Mouse (Mus musculus) midbrain, embryonic 13.5 days (tissue): ENCODE data around the gene Stx8. TPM values are rescaled to one million over a fixed set of nuclear protein-coding genes. Genes with fewer than 3 reads are reported as not detected.

ENCODE experiments used
- ATAC-seq: fragments of 200-750 bp; cut with Nextera tagmentation; 2 replicates; pipeline ENCODE4 v1.8.0; 2017; ENCODE audit warnings: mild to moderate bottlenecking, moderate TSS enrichment, moderate library complexity
- H3K27ac ChIP-seq: fragments of 300-500 bp; sonication (generic); 2 replicates; pipeline ENCODE4 v1.5.1; 2015; ENCODE audit warnings: inconsistent platforms, mild to moderate bottlenecking, moderate library complexity
- H3K27me3 ChIP-seq: fragments of 300-500 bp; sonication (generic); 2 replicates; pipeline ENCODE4 v1.6.1; 2015; ENCODE audit warnings: mild to moderate bottlenecking, inconsistent platforms
- H3K36me3 ChIP-seq: fragments of 300-500 bp; sonication (generic); 2 replicates; pipeline ENCODE4 v1.6.1; 2015; ENCODE audit warnings: mild to moderate bottlenecking, inconsistent platforms
- H3K4me1 ChIP-seq: fragments of 300-500 bp; sonication (generic); replicated peaks from 2 replicates; pipeline ENCODE4 v1.6.1; 2015; ENCODE audit warnings: inconsistent platforms
- H3K4me2 ChIP-seq: fragments of 300-500 bp; sonication (generic); replicated peaks from 2 replicates; pipeline ENCODE4 v1.6.1; 2015; ENCODE audit warnings: moderate library complexity, mild to moderate bottlenecking, inconsistent platforms
- H3K4me3 ChIP-seq: fragments of 300-500 bp; sonication (generic); replicated peaks from 2 replicates; pipeline ENCODE4 v1.5.1; 2015; ENCODE audit warnings: mild to moderate bottlenecking, inconsistent platforms
- H3K9ac ChIP-seq: fragments of 300-500 bp; sonication (generic); replicated peaks from 2 replicates; pipeline ENCODE4 v1.6.1; 2015; ENCODE audit warnings: mild to moderate bottlenecking, inconsistent platforms
- H3K9me3 ChIP-seq: fragments of 300-500 bp; sonication (generic); 2 replicates; pipeline ENCODE4 v1.6.1; 2016; ENCODE audit warnings: mild to moderate bottlenecking, inconsistent platforms
- WGBS: fragments of 180-500 bp; shearing (Covaris S2); methylation state at CpG from one replicate; pipeline ENCODE4 v1.1.7; 2015; 5-methylcytosine and 5-hydroxymethylcytosine counted together
- polyA plus RNA-seq: library from polyadenylated mRNA; unstranded; fragments of >200 nt; fragmentation: Nextera tagmentation; extraction: Ambion mirVana; gene quantifications from 2 replicates; pipeline ENCODE4 v1.2.1, GENCODE M21; 2015

Gene Stx8
- polyA plus RNA-seq, 1 experiment from 2014 or later = 67.4 TPM

DNA sequence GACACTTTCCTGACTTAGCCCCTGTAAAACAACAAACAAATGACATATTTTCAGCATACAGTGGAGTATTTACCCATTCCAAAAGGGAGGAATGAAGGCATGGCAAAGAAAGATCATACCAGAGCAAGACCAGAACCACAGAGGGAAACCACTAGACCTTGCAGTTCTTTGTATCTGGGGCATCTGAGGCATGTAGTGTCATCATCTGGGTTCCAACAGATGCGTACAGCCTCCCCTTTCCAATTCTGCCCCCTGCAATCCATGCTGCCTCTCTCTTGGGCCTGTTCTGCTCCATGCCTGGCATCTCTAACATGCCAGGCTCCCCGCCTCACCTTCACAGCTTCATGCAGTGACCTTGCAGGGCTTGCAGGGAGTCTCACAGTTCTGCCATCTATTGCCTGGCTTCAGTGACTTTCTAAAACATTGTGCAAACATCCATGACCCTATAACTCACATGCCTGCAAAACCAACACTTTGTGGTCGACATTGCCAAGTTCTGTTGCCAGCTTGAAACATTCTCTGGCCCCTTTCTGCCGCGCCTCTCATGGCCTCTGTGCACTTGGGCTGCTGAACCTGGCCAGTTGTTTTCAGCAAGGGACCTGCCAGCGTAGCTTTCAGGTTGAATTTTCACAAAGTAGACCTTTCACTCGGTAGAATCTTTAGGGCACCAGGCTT lies 206.1 kb downstream of the Stx8 start:
- no peaks in the 10 kb centered on the region for H3K36me3 ChIP-seq
- H3K4me1 ChIP-seq = 0 out of 2 replicates have a peak, but pooled peaks cover under 1% of the 10 kb centered on the region
- no peak overlapping the region for H3K4me3 ChIP-seq
- H3K27ac ChIP-seq = no peak overlapping the region
- ATAC-seq = no peak
- 0 out of 2 replicates have a peak, but pooled peaks cover 6% of the 10 kb centered on the region for H3K27me3 ChIP-seq
- 93% methylated on average over 7 of the region's 7 CpGs for WGBS
- H3K4me2 ChIP-seq = no peak overlapping the region
- no peak overlapping the region for H3K9ac ChIP-seq
- no peaks in the 10 kb centered on the region for H3K9me3 ChIP-seq

DNA sequence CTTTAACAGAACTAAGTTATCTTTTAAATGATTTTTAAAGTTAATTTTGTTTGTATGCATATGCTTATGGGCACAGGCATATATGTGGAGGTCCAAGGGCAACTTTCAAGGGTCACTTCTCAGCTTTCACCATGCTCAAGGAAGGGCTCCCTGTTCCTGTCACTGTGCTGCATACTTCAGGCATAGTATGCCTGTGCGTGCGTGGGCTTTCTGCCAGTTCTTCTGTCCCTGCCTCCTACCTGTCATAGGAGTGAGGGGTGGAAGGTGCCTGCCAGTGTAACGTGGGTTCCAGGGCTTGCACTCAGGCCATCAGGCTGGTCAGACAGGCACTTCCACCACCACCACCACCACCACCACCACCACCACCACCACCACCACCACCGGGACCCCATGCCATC lies 206.7 kb downstream of the Stx8 start:
- Histone ChIP-seq H3K27ac (no peak overlapping the region), H3K9me3 (no peaks in the 10 kb centered on the region), H3K27me3 (0 out of 2 replicates have a peak, but pooled peaks cover 6% of the 10 kb centered on the region), H3K4me2 (no peak overlapping the region), H3K4me1 (peaks cover 6% of the 10 kb centered on the region; the same call in 1 of the 2 replicates), H3K4me3 (no peak overlapping the region), H3K36me3 (no peaks in the 10 kb centered on the region), H3K9ac (no peak overlapping the region)
- 70% methylated on average over 4 of the region's 4 CpGs for WGBS
- ATAC-seq = no peak

DNA sequence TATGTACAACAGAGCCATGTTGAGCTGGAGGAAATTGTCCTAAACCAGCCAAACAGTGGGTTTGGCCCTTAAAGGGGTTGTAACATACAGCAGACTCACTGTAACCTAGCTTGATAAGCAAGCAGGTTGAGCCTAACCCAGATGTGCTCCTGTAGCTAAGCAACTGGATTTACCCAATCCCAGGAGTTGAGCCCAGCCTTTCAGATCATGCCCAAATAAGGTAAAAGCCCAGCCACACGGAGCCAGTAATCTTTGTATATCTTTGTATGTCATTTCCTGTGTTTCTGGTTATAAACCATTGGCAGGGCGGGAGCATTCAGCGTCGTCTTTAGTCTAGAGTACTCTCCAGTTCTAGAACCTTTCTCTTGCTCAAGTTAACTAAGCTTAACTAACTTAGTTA lies 210.6 kb downstream of the Stx8 start:
- 77% methylated on average over 4 of the region's 4 CpGs for WGBS

DNA sequence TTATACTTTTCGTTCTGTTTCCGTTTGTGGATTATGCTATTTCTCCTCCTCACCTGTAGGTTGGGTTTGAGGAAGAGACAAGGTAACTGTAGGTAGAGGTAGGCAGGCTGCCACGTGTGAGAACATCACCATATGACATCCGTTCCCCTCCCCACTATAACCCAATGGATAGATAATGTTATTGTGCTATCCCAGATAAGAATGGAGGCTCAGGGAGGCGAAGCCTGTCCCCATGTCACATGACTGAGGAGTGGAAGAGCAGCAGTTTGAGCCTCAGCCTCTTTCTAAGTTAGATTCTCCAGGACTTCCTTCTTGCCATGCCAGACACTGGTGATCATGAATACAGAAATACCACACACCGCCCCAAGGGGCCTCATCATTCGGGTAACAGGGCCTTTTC lies 211.4 kb downstream of the Stx8 start:
- H3K4me3 ChIP-seq = no peak overlapping the region
- H3K36me3 ChIP-seq = no peaks in the 10 kb centered on the region
- 0 out of 2 replicates have a peak, but pooled peaks cover 6% of the 10 kb centered on the region for H3K27me3 ChIP-seq
- ATAC-seq = no peak
- no peak overlapping the region for H3K9ac ChIP-seq
- no peaks in the 10 kb centered on the region for H3K9me3 ChIP-seq
- peaks cover 9% of the 10 kb centered on the region; the same call in 1 of the 2 replicates for H3K4me1 ChIP-seq
- H3K4me2 ChIP-seq = no peak overlapping the region
- WGBS = 75% methylated on average over 7 of the region's 7 CpGs
- H3K27ac ChIP-seq = no peak overlapping the region

More for the DNA sequence above, 210.6 kb downstream of the Stx8 start:
- no peaks in the 10 kb centered on the region for H3K9me3 ChIP-seq
- no peak overlapping the region for H3K27ac ChIP-seq
- no peak overlapping the region for H3K4me2 ChIP-seq
- no peak for ATAC-seq
- no peak overlapping the region for H3K4me3 ChIP-seq
- H3K36me3 ChIP-seq = no peaks in the 10 kb centered on the region
- H3K4me1 ChIP-seq = peaks cover 9% of the 10 kb centered on the region; the same call in 1 of the 2 replicates
- H3K27me3 ChIP-seq = 0 out of 2 replicates have a peak, but pooled peaks cover 6% of the 10 kb centered on the region
- H3K9ac ChIP-seq = no peak overlapping the region

DNA sequence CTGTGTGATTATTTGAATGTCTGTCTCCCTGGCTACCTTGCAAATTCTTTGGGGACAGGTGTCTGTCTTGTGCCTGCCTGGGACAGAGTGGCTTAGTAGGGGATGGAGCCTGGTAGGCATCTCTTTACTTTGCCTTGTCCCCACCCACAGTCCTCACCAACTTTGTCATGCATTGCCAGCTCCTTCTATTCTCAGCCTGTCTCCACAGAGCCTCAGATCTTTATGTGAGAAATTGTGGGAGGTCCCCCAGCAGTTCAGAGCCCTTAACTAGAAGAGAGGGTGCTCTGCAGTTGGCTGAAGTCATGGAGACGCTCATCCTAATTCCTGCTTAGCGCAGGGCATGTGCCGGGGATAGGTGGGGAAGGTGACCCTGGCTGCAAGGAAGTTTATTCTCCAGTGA lies 219.7 kb downstream of the Stx8 start:
- Histone ChIP-seq H3K9me3 (no peaks in the 10 kb centered on the region), H3K4me1 (peaks cover 8% of the 10 kb centered on the region), H3K27ac (no peak overlapping the region), H3K27me3 (no peaks in the 10 kb centered on the region), H3K4me2 (no peak overlapping the region), H3K9ac (no peak overlapping the region), H3K36me3 (no peaks in the 10 kb centered on the region), H3K4me3 (no peak overlapping the region)
- 81% methylated on average over 3 of the region's 3 CpGs for WGBS
- ATAC-seq = no peak

DNA sequence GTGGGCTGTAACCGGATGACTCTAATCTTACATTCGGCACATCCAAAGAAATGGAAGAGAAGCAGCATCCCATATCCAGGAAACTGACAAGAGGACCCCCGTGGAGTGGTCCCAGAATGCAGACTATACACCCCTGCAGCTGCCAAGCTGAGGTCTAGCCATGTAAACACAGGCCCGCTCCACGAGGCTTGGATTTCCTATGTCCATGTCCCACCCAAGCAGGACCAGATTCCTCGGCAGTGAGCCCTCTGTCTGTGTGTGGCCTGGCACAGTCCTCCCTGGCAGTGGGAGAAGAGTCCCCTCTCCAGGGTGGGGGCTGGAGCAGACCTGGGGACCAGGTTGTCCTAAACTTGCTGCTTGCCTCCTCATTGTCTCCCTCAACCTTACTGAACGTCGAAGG lies 221.2 kb downstream of the Stx8 start:
- no peak overlapping the region for H3K4me3 ChIP-seq
- H3K27ac ChIP-seq = no peak overlapping the region
- ATAC-seq = no peak
- H3K9me3 ChIP-seq = no peaks in the 10 kb centered on the region
- 75% methylated on average over 8 of the region's 8 CpGs for WGBS
- H3K4me2 ChIP-seq = no peak overlapping the region
- no peaks in the 10 kb centered on the region for H3K27me3 ChIP-seq
- peaks cover 8% of the 10 kb centered on the region for H3K4me1 ChIP-seq
- H3K36me3 ChIP-seq = no peaks in the 10 kb centered on the region
- no peak overlapping the region for H3K9ac ChIP-seq

DNA sequence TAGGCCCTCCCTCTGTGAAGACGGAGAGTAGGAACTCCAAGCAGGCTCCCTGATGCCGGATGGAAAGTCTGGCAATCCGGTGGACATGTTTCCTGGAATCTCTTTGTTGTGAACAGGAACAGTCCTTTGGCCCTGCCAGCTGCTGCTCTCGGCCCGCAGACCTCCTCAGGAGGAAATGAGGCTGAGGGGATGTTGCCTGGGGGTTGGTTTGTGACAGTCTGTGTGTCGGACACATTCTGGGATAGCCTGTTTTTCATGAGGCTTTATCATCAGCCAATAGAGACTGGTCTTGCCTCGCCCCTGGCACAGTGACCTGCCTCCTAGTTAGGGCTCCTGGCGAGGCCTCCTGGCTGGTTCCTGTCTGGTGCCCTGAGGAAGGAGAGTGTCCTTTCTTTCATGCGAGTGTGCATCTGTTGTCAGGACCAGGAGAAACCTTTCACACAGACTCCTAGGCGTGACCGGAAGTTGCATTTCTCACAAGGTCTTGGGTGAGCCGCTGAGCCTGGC lies 222.8 kb downstream of the Stx8 start:
- H3K27ac ChIP-seq = no peak overlapping the region
- WGBS = 77% methylated on average over 12 of the region's 12 CpGs

DNA sequence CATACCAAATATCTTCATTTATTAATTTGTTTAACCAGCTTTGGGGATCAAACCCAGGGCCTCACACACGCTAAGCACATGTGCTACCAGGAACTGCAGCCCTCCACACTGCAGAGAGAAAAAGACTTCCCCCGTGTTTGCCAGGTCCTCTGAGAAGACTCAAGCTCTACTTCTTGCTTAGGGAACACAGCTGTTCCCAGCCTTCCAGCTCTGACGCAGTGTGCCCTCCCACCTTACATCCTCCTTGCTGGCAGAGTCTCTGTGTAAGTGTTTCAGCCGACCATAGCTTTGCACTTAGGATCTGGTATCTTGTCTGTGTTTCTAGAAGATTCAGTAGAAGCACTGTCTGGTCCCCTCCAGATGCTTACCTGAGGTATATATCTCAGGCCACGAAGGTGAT lies 224.9 kb downstream of the Stx8 start:
- H3K4me3 ChIP-seq = no peak overlapping the region
- no peaks in the 10 kb centered on the region for H3K27me3 ChIP-seq
- H3K27ac ChIP-seq = no peak overlapping the region
- H3K36me3 ChIP-seq = no peaks in the 10 kb centered on the region
- no peak for ATAC-seq
- H3K4me1 ChIP-seq = peaks cover 20% of the 10 kb centered on the region
- H3K4me2 ChIP-seq = no peak overlapping the region
- H3K9ac ChIP-seq = no peak overlapping the region
- 89% methylated on average over 5 of the region's 5 CpGs for WGBS
- no peaks in the 10 kb centered on the region for H3K9me3 ChIP-seq

More for the DNA sequence above, 222.8 kb downstream of the Stx8 start:
- Histone ChIP-seq H3K4me1 (peaks cover 8% of the 10 kb centered on the region), H3K4me2 (no peak overlapping the region), H3K27me3 (no peaks in the 10 kb centered on the region), H3K4me3 (no peak overlapping the region), H3K9me3 (no peaks in the 10 kb centered on the region), H3K9ac (no peak overlapping the region), H3K36me3 (no peaks in the 10 kb centered on the region)
- no peak for ATAC-seq

DNA sequence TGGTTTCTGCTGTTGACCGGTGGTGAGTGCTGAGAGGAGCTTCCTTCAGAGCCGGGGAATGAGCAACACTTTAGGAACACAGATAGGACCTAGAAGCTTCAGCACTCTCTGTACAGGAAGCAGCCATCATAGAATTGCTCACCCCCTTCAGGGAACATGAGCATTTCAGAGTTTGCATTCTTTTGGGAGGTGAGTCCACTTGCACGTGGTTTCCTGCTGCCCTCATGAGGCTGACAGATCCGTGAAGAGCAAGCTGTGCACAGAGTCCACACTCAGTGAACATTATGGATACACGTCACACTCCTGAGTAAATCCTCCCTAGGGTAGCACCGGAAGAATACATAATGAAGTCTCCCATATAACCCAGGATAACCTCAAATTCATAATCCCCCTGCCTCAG lies 229.2 kb downstream of the Stx8 start:
- ATAC-seq = no peak
- H3K36me3 ChIP-seq = no peaks in the 10 kb centered on the region
- H3K4me3 ChIP-seq = no peak overlapping the region
- no peak overlapping the region for H3K9ac ChIP-seq
- H3K4me1 ChIP-seq = peaks cover 26% of the 10 kb centered on the region
- H3K27me3 ChIP-seq = no peaks in the 10 kb centered on the region
- H3K9me3 ChIP-seq = no peaks in the 10 kb centered on the region
- H3K4me2 ChIP-seq = no peak overlapping the region
- no peak overlapping the region for H3K27ac ChIP-seq
- WGBS = 63% methylated on average over 6 of the region's 6 CpGs

DNA sequence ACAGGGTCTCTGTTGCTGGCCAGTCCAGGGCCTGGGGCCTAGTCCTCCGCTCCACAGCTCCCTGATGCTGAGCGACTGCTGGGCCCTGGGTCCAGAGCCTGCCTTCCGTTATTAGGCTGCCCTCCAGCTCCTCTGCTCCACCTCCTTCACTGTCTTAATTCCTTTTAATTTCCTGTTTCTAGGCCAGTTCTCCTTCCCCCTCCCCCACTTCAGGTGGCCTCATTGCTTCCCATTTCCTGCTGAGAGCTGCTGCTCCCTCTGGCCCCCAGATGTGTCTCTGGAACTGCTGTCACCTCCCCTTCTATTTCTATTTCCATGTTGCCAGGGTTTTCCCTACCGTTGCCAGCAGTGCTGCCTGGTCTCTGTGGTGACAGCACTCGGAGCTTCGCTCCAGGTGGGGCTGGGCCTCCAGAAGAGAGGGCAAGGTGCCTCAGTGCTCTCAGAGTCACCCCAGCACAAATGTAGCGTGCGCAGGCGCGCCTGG lies 229.7 kb downstream of the Stx8 start:
- no peaks in the 10 kb centered on the region for H3K9me3 ChIP-seq
- H3K36me3 ChIP-seq = no peaks in the 10 kb centered on the region
- H3K27ac ChIP-seq = no peak overlapping the region
- no peak for ATAC-seq
- peaks cover 27% of the 10 kb centered on the region for H3K4me1 ChIP-seq
- 60% methylated on average over 10 of the region's 10 CpGs for WGBS
- H3K9ac ChIP-seq = no peak overlapping the region
- no peaks in the 10 kb centered on the region for H3K27me3 ChIP-seq
- no peak overlapping the region for H3K4me3 ChIP-seq
- H3K4me2 ChIP-seq = no peak overlapping the region

DNA sequence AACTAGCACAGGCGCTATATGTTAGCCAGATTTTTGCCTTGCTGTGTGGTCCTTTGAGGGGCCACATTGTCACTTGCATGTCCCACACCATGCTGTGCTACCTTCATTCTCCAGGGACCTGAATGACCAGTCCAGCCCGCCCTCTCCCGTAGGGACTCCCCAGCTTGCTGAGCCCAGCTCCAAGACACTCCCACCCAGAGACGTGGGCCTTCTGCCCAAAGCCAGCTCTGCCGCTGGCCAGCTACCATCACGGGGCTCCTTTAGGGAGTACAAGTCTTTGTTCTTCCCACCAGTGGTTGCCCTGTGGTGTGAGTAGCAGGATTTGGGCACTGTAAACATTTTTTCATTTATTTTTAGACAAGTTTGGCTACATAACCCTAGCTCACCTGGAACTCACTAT lies 230.6 kb downstream of the Stx8 start:
- 61% methylated on average over 6 of the region's 6 CpGs for WGBS
- Histone ChIP-seq H3K27me3 (no peaks in the 10 kb centered on the region), H3K9me3 (no peaks in the 10 kb centered on the region), H3K9ac (no peak overlapping the region), H3K27ac (no peak overlapping the region), H3K4me2 (no peak overlapping the region), H3K4me1 (peaks cover 27% of the 10 kb centered on the region), H3K36me3 (no peaks in the 10 kb centered on the region), H3K4me3 (no peak overlapping the region)
- ATAC-seq = no peak

DNA sequence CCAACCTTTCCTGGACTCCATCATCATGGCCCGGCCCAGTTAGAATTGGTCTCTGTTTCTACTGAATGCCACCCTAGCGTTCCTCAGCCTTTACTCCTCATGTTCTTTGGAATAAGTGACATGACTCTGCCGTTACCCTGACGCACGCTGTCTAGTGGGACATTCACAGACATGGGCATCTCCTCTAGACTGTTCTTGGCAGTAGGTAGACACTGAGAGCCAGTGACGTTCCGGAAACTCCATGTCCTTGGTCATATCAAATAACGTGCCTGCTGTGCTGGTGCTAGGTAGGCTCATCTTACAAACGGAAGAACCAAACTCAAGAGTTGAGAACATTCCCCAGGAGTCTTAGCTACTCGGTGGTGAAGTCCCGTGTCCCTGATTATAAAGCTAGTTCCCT lies 231.5 kb downstream of the Stx8 start:
- Histone ChIP-seq H3K9me3 (no peaks in the 10 kb centered on the region), H3K4me2 (no peak overlapping the region), H3K27ac (no peak overlapping the region), H3K27me3 (no peaks in the 10 kb centered on the region), H3K36me3 (no peaks in the 10 kb centered on the region), H3K9ac (no peak overlapping the region), H3K4me1 (peaks cover 34% of the 10 kb centered on the region), H3K4me3 (no peak overlapping the region)
- 95% methylated on average over 11 of the region's 11 CpGs for whole genome bisulfite sequencing
- no peak for ATAC-seq
